In the genomic region with DNA sequence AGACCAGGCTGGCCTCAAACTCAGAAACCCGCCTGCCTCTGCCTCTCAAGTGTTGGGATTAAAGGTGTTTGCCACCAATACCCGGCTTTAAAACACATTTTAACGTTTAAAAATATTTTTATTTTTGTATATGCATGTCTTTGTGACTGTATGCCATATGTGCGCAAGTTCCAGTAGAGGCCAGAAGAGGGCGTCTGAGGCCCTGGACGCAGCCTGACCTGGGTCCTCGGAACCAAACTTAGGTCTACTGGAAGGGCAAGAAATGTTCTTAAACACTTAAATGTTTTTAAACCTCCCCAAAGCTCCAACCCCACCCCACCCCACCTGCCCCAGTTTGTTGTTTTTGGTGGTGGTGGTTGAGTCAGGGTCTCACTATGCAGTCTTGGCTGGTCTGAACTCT, we compare ENCODE assay signal across 18 mouse cellular contexts. TPM values are rescaled to one million over a fixed set of nuclear protein-coding genes. Genes with fewer than 3 reads are reported as not detected.
DNase-seq lines count a peak whose midpoint lies in the region; ATAC-seq and TF ChIP-seq lines count a peak whose summit lies in the region.
"Had no signal": no experiment of that assay in that cellular context is flagged by ENCODE, and none has a peak within 500 bp of the region (broad histone marks: within the 10 kb centered on the region; RNA-seq: fewer than 3 reads in every experiment).

No protein-coding gene starts in this region.

- TF ChIP-seq EP300 in stomach, postnatal 0 days (optimal IDR thresholded peaks at IDR 0.05) = no peak

- H3K27ac ChIP-seq in kidney, adult 2 months (ENCODE audit: insufficient read depth, low read depth, low read length) = no peak overlapping the region
- H3K27ac ChIP-seq in kidney, embryonic 16.5 days (ENCODE audit: low read length) = no peak overlapping the region
- no peak overlapping the region for H3K27ac ChIP-seq in midbrain, postnatal 0 days (ENCODE audit: low read depth, low read length)
- no peak overlapping the region for H3K27ac ChIP-seq in midbrain, embryonic 15.5 days
- no peak overlapping the region for H3K27ac ChIP-seq in stomach, postnatal 0 days (replicated peaks)
- H3K27ac ChIP-seq: kidney, embryonic 15.5 days; neural tube, embryonic 13.5 days had no signal

- H3K9ac ChIP-seq in kidney, embryonic 16.5 days (replicated peaks; ENCODE audit: low read length) = no peak overlapping the region
- H3K9ac ChIP-seq in midbrain, postnatal 0 days (replicated peaks; ENCODE audit: low read length, poor library complexity, severe bottlenecking) = no peak overlapping the region
- H3K9ac ChIP-seq in midbrain, embryonic 15.5 days = no peak overlapping the region
- H3K9ac ChIP-seq in stomach, postnatal 0 days (ENCODE audit: low read length) = no peak overlapping the region
- H3K9ac ChIP-seq: kidney, embryonic 15.5 days; neural tube, embryonic 13.5 days had no signal

- no peak overlapping the region for H3K4me3 ChIP-seq in kidney, adult 2 months (ENCODE audit: insufficient read depth, low read depth, low read length)
- no peak overlapping the region for H3K4me3 ChIP-seq in kidney, embryonic 16.5 days (ENCODE audit: low read length)
- H3K4me3 ChIP-seq in midbrain, postnatal 0 days (ENCODE audit: low read depth, low read length) = no peak overlapping the region
- no peak overlapping the region for H3K4me3 ChIP-seq in midbrain, embryonic 15.5 days
- no peak overlapping the region for H3K4me3 ChIP-seq in stomach, postnatal 0 days (ENCODE audit: low read depth, low read length)
- H3K4me3 ChIP-seq: erythroblast, embryonic 14.5 days; kidney, embryonic 15.5 days; megakaryocyte, embryonic 14.5 days; neural tube, embryonic 13.5 days had no signal

- no peak for ATAC-seq in kidney, embryonic 16.5 days (ENCODE audit: low FRiP score, low TSS enrichment)
- no peak for ATAC-seq in midbrain, postnatal 0 days (ENCODE audit: low FRiP score)
- ATAC-seq in midbrain, embryonic 15.5 days (replicated peaks) = no peak
- no peak for ATAC-seq in stomach, postnatal 0 days (ENCODE audit: low FRiP score, low TSS enrichment)
- ATAC-seq: activated CD4-positive, CD25-positive, alpha-beta regulatory T cell, adult 4 months had no signal

- H3K4me1 ChIP-seq in kidney, adult 2 months (ENCODE audit: control insufficient read depth, insufficient read depth, low read length) = no peaks in the 10 kb centered on the region
- no peaks in the 10 kb centered on the region for H3K4me1 ChIP-seq in kidney, embryonic 16.5 days (ENCODE audit: insufficient read depth, low read length)
- no peaks in the 10 kb centered on the region for H3K4me1 ChIP-seq in midbrain, postnatal 0 days (ENCODE audit: insufficient read depth, low read length)
- no peaks in the 10 kb centered on the region for H3K4me1 ChIP-seq in midbrain, embryonic 15.5 days
- no peaks in the 10 kb centered on the region for H3K4me1 ChIP-seq in stomach, postnatal 0 days (replicated peaks; ENCODE audit: control insufficient read depth, insufficient read depth)
- H3K4me1 ChIP-seq: kidney, embryonic 15.5 days; megakaryocyte, embryonic 14.5 days; neural tube, embryonic 13.5 days had no signal

- TF ChIP-seq POLR2A in kidney, adult 2 months (IDR thresholded peaks at IDR 0.05; ENCODE audit: low read depth, low read length) = no peak

- TF ChIP-seq CTCF in kidney, adult 2 months (conservative IDR thresholded peaks at IDR 0.05; ENCODE audit: insufficient read depth, insufficient read length, low read depth, low read length) = peak; percentile 39
- peak; percentile 48 for TF ChIP-seq CTCF in midbrain, postnatal 0 days (IDR thresholded peaks at IDR 0.05)
- peak; percentile 61 for TF ChIP-seq CTCF in stomach, postnatal 0 days (IDR thresholded peaks at IDR 0.05; ENCODE audit: low read depth)

- no peaks in the 10 kb centered on the region for H3K27me3 ChIP-seq in kidney, adult 2 months (replicated peaks; ENCODE audit: control insufficient read depth, insufficient read depth, low read length)
- H3K27me3 ChIP-seq in kidney, embryonic 16.5 days (ENCODE audit: insufficient read depth, low read length) = no peaks in the 10 kb centered on the region
- no peaks in the 10 kb centered on the region for H3K27me3 ChIP-seq in midbrain, postnatal 0 days (ENCODE audit: insufficient read depth, low read length)
- H3K27me3 ChIP-seq in midbrain, embryonic 15.5 days (replicated peaks) = no peaks in the 10 kb centered on the region
- H3K27me3 ChIP-seq in stomach, postnatal 0 days (ENCODE audit: control insufficient read depth, insufficient read depth, low read length) = no peaks in the 10 kb centered on the region
- H3K27me3 ChIP-seq: kidney, embryonic 15.5 days; neural tube, embryonic 13.5 days had no signal

- WGBS in kidney, adult 2 months = 42% methylated on average over 7 of the region's 7 CpGs
- 41% methylated on average over 7 of the region's 7 CpGs for WGBS in kidney, embryonic 16.5 days
- 39% methylated on average over 7 of the region's 7 CpGs for WGBS in midbrain, postnatal 0 days
- 42% methylated on average over 7 of the region's 7 CpGs for WGBS in midbrain, embryonic 15.5 days
- 39% methylated on average over 7 of the region's 7 CpGs for WGBS in stomach, postnatal 0 days

- no peaks in the 10 kb centered on the region for H3K9me3 ChIP-seq in kidney, embryonic 16.5 days (ENCODE audit: low read length)
- no peaks in the 10 kb centered on the region for H3K9me3 ChIP-seq in midbrain, postnatal 0 days (ENCODE audit: low read length)
- H3K9me3 ChIP-seq in midbrain, embryonic 15.5 days = no peaks in the 10 kb centered on the region
- H3K9me3 ChIP-seq in stomach, postnatal 0 days (ENCODE audit: control insufficient read depth, low read length) = no peaks in the 10 kb centered on the region
- H3K9me3 ChIP-seq: kidney, embryonic 15.5 days; neural tube, embryonic 13.5 days had no signal

- H3K36me3 ChIP-seq in kidney, adult 2 months (ENCODE audit: control insufficient read depth, insufficient read depth, low read length) = no peaks in the 10 kb centered on the region
- no peaks in the 10 kb centered on the region for H3K36me3 ChIP-seq in kidney, embryonic 16.5 days (ENCODE audit: insufficient read depth, low read length)
- H3K36me3 ChIP-seq in midbrain, postnatal 0 days (ENCODE audit: insufficient read depth, low read length) = no peaks in the 10 kb centered on the region
- no peaks in the 10 kb centered on the region for H3K36me3 ChIP-seq in midbrain, embryonic 15.5 days (replicated peaks)
- H3K36me3 ChIP-seq in stomach, postnatal 0 days (ENCODE audit: control insufficient read depth, insufficient read depth, low read length) = no peaks in the 10 kb centered on the region
- H3K36me3 ChIP-seq: kidney, embryonic 15.5 days; neural tube, embryonic 13.5 days had no signal

- H3K4me2 ChIP-seq in kidney, embryonic 16.5 days (replicated peaks; ENCODE audit: low read depth, low read length) = no peak overlapping the region
- H3K4me2 ChIP-seq in midbrain, postnatal 0 days (ENCODE audit: low read depth, low read length, poor library complexity, severe bottlenecking) = no peak overlapping the region
- H3K4me2 ChIP-seq in midbrain, embryonic 15.5 days = no peak overlapping the region
- no peak overlapping the region for H3K4me2 ChIP-seq in stomach, postnatal 0 days (replicated peaks; ENCODE audit: low read depth)
- H3K4me2 ChIP-seq: kidney, embryonic 15.5 days; neural tube, embryonic 13.5 days had no signal

- DNase-seq in kidney, adult 2 months = no peak
- DNase-seq in midbrain, postnatal 0 days (ENCODE audit: low spot score) = no peak
- DNase-seq in R1 (ENCODE audit: low read depth, low spot score) = peak; percentile 53
- no peak for DNase-seq in stomach, postnatal 0 days (ENCODE audit: low spot score)
- no peak for DNase-seq in frontal cortex, postnatal 14 days (ENCODE audit: low spot score in 2 of 2)
- DNase-seq: cerebellum, adult 11-12 months; thymus, postnatal 36 days had no signal

RNA-seq across cellular contexts. Expression of a gene that starts 14.2 kb away (rescaled TPM):
- polyA plus RNA-seq in kidney, adult 2 months (2012; rRNA removed) = not detected in 2 replicates
- polyA plus RNA-seq in kidney, embryonic 16.5 days (2015; fragmentation: Nextera tagmentation; extraction: Ambion mirVana) = not detected in 2 replicates
- total RNA-seq in midbrain, postnatal 0 days (2014; rRNA removed) = not detected in 2 replicates
- polyA plus RNA-seq in midbrain, postnatal 0 days (2015; fragmentation: Nextera tagmentation; extraction: Ambion mirVana) = not detected in 2 replicates
- polyA plus RNA-seq in midbrain, embryonic 15.5 days (2015; fragmentation: Nextera tagmentation; extraction: Ambion mirVana) = not detected in 2 replicates
- 0.18 TPM in 1 of 2 replicates, not detected in the other for polyA plus RNA-seq in stomach, postnatal 0 days (2015; fragmentation: Nextera tagmentation; extraction: Ambion mirVana)
- total RNA-seq: gastrocnemius, adult 8-10 months; left cerebral cortex, postnatal 25 days had no signal
- polyA plus RNA-seq: erythroblast, embryonic 14.5 days; heart, embryonic 16.5 days; kidney, embryonic 15.5 days; neural tube, embryonic 13.5 days; spleen, adult 2 months had no signal

RNA-seq across cellular contexts. Expression of a gene that starts 21.9 kb away (rescaled TPM):
- polyA plus RNA-seq in kidney, adult 2 months (2012; rRNA removed) = 0.08 TPM in 2 replicates
- polyA plus RNA-seq in kidney, embryonic 16.5 days (2015; fragmentation: Nextera tagmentation; extraction: Ambion mirVana) = 0.24 and 1.7 TPM in 2 replicates
- total RNA-seq in midbrain, postnatal 0 days (2014; rRNA removed) = 0.05 and 0.27 TPM in 2 replicates
- polyA plus RNA-seq in midbrain, postnatal 0 days (2015; fragmentation: Nextera tagmentation; extraction: Ambion mirVana) = 0.20 and 0.37 TPM in 2 replicates
- 0.34 and 0.46 TPM in 2 replicates for polyA plus RNA-seq in midbrain, embryonic 15.5 days (2015; fragmentation: Nextera tagmentation; extraction: Ambion mirVana)
- 0.04 and 0.05 TPM in 2 replicates for polyA plus RNA-seq in stomach, postnatal 0 days (2015; fragmentation: Nextera tagmentation; extraction: Ambion mirVana)
- polyA plus RNA-seq: activated CD4-positive, CD25-positive, alpha-beta regulatory T cell, adult 4 months; erythroblast, embryonic 14.5 days had no signal

RNA-seq across cellular contexts. Expression of a gene that starts 32.0 kb away (rescaled TPM):
- polyA plus RNA-seq in kidney, adult 2 months (2012; rRNA removed) = 58.5 and 66.9 TPM in 2 replicates
- polyA plus RNA-seq in kidney, embryonic 16.5 days (2015; fragmentation: Nextera tagmentation; extraction: Ambion mirVana) = 10.3 TPM in 2 replicates
- 3.9 and 4.4 TPM in 2 replicates for total RNA-seq in midbrain, postnatal 0 days (2014; rRNA removed)
- 0.32 and 0.42 TPM in 2 replicates for polyA plus RNA-seq in midbrain, postnatal 0 days (2015; fragmentation: Nextera tagmentation; extraction: Ambion mirVana)
- polyA plus RNA-seq in midbrain, embryonic 15.5 days (2015; fragmentation: Nextera tagmentation; extraction: Ambion mirVana) = 1.0 TPM in 2 replicates
- 5.2 and 6.9 TPM in 2 replicates for polyA plus RNA-seq in stomach, postnatal 0 days (2015; fragmentation: Nextera tagmentation; extraction: Ambion mirVana)
